Mouse (Mus musculus) bone marrow macrophage, adult 2 months (primary cell): ENCODE results near the gene Gm30083.

Experiments used
- CTCF ChIP-seq: IDR thresholded peaks from 2 replicates; pipeline ENCODE4 v1.5.1; 2012; ENCODE audit warnings: low read depth, mild to moderate bottlenecking, low read length, moderate library complexity
- POLR2A ChIP-seq: IDR thresholded peaks from 2 replicates; pipeline ENCODE4 v1.6.1; 2012; ENCODE audit warnings: mild to moderate bottlenecking, low read depth, low read length, borderline replicate concordance

- TF ChIP-seq CTCF (no peak), POLR2A (no peak)
Measured at GRCm38 (mm10) chr14:34001445-34001844, 13.5 kb downstream of the Gm30083 start.
